In the genomic region with DNA sequence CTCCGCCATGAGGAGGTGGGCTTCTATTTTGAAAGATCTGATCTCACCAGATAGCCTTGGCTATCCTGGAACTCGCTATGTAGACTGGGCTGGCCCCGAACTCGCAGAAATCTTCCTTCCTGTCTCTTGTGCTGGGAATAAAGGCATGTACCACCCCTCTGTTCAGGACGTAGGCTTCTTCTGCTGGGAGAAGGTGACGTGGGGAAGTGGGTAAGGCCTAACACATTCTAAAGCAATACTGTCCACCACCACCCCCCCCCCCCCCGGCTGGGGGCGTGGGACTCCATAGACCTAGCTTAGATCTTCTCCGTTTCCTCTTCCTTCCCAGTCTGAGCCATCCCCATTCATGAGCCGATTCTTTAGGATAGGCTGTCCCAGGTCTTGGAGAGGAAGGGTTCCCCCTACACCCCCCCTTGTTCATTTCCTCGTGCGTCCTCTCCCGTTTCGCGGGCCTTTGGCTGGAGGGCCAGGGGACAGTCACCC, we compare ENCODE assay signal across 8 mouse cellular contexts. TPM values are rescaled to one million over a fixed set of nuclear protein-coding genes. Genes with fewer than 3 reads are reported as not detected.
DNase-seq lines count a peak whose midpoint lies in the region; ATAC-seq and TF ChIP-seq lines count a peak whose summit lies in the region.

No protein-coding gene starts in this region.

- H3K27me3 ChIP-seq in thymus, adult 2 months (ENCODE audit: control insufficient read depth, insufficient read depth, low read length): peaks cover 21% of the 10 kb centered on the region; the same call in 1 of the 2 replicates
- no peaks in the 10 kb centered on the region for H3K27me3 ChIP-seq in limb, embryonic 13.5 days
- H3K27me3 ChIP-seq in neural tube, embryonic 12.5 days (replicated peaks): no peaks in the 10 kb centered on the region

- H3K36me3 ChIP-seq in thymus, adult 2 months (ENCODE audit: control insufficient read depth, insufficient read depth, low read length): no peaks in the 10 kb centered on the region
- peaks cover 23% of the 10 kb centered on the region for H3K36me3 ChIP-seq in limb, embryonic 13.5 days
- peaks cover 12% of the 10 kb centered on the region for H3K36me3 ChIP-seq in neural tube, embryonic 12.5 days

- no peaks in the 10 kb centered on the region for H3K9me3 ChIP-seq in limb, embryonic 13.5 days
- H3K9me3 ChIP-seq in neural tube, embryonic 12.5 days: no peaks in the 10 kb centered on the region

- no peak overlapping the region for H3K27ac ChIP-seq in thymus, adult 2 months (ENCODE audit: control insufficient read depth, insufficient read depth, low read length)
- H3K27ac ChIP-seq in limb, embryonic 13.5 days: peak overlapping the region; percentile 98
- H3K27ac ChIP-seq in neural tube, embryonic 12.5 days: peak overlapping the region; percentile 87

- TF ChIP-seq POLR2A in thymus, adult 2 months (IDR thresholded peaks at IDR 0.05; ENCODE audit: control insufficient read depth, extremely low read depth, insufficient read depth, low read length, poor library complexity): no peak

- peaks cover 8% of the 10 kb centered on the region for H3K4me1 ChIP-seq in thymus, adult 2 months (replicated peaks; ENCODE audit: control insufficient read depth, insufficient read depth, low read length)
- peaks cover 43% of the 10 kb centered on the region for H3K4me1 ChIP-seq in limb, embryonic 13.5 days
- peaks cover 29% of the 10 kb centered on the region for H3K4me1 ChIP-seq in neural tube, embryonic 12.5 days

- peak overlapping the region; percentile 99 for H3K9ac ChIP-seq in limb, embryonic 13.5 days
- H3K9ac ChIP-seq in neural tube, embryonic 12.5 days: peak overlapping the region; percentile 98

- H3K4me2 ChIP-seq in limb, embryonic 13.5 days (replicated peaks): peak overlapping the region; percentile 98
- peak overlapping the region; percentile 98 for H3K4me2 ChIP-seq in neural tube, embryonic 12.5 days (replicated peaks)

- peak; percentile 8; the same call in 1 of the 2 replicates for ATAC-seq in limb, embryonic 13.5 days (ENCODE audit: low FRiP score, low read depth)
- peak; percentile 54 for ATAC-seq in neural tube, embryonic 12.5 days (ENCODE audit: low FRiP score, low read depth)
- ATAC-seq in cerebellum, adult (ENCODE audit: insufficient number of reproducible peaks, low FRiP score, low TSS enrichment): no peak

- no peak for DNase-seq in thymus, adult 2 months
- DNase-seq in thymus, postnatal 10 days (ENCODE audit: low spot score in 2 of 2): no peak
- DNase-seq in forelimb bud, embryonic 11.5 days (ENCODE audit: low read depth, low spot score): peak; percentile 65
- DNase-seq in thymus, postnatal 25 days: no peak
- DNase-seq in layer of hippocampus, adult 11-12 months (ENCODE audit: low spot score): no peak

- 9% methylated on average over 14 of the region's 15 CpGs for WGBS in thymus, adult 2 months
- 0% methylated on average over 15 of the region's 15 CpGs for WGBS in limb, embryonic 13.5 days
- 0% methylated on average over 15 of the region's 15 CpGs for WGBS in neural tube, embryonic 12.5 days

- no peak for TF ChIP-seq CTCF in thymus, adult 2 months (IDR thresholded peaks at IDR 0.05; ENCODE audit: borderline replicate concordance, control insufficient read depth, extremely low read depth, insufficient read depth, low read length, poor library complexity)

- peak overlapping the region; percentile 47; the same call in 1 of the 2 replicates for H3K4me3 ChIP-seq in thymus, adult 2 months (ENCODE audit: control insufficient read depth, insufficient read depth, low read length)
- peak overlapping the region; percentile 100 for H3K4me3 ChIP-seq in limb, embryonic 13.5 days
- peak overlapping the region; percentile 96 for H3K4me3 ChIP-seq in neural tube, embryonic 12.5 days

RNA-seq across cellular contexts. Expression of a gene that starts 1.3 kb away (rescaled TPM):
- 148 and 157 TPM in 2 replicates for polyA plus RNA-seq in thymus, adult 2 months (2012; rRNA removed)
- 421 and 428 TPM in 2 replicates for polyA plus RNA-seq in limb, embryonic 13.5 days (2015; fragmentation: Nextera tagmentation; extraction: Ambion mirVana)
- polyA plus RNA-seq in neural tube, embryonic 12.5 days (2016; fragmentation: Nextera tagmentation; extraction: Ambion mirVana): 733 and 746 TPM in 2 replicates

RNA-seq across cellular contexts. Expression of a gene that starts 54.9 kb away (rescaled TPM):
- 6,903 and 9,637 TPM in 2 replicates for polyA plus RNA-seq in thymus, adult 2 months (2012; rRNA removed)
- 15,880 and 15,896 TPM in 2 replicates for polyA plus RNA-seq in limb, embryonic 13.5 days (2015; fragmentation: Nextera tagmentation; extraction: Ambion mirVana)
- 13,231 and 15,185 TPM in 2 replicates for polyA plus RNA-seq in neural tube, embryonic 12.5 days (2016; fragmentation: Nextera tagmentation; extraction: Ambion mirVana)

Comparison
In these comparisons a context has a peak if more than half of its experiments do, and no peak if none do; other contexts are left out.
1. H3K4me3 ChIP-seq: peak in every context shown above with its lines; median percentile 100 in limb, embryonic 13.5 days; 96 in neural tube, embryonic 12.5 days; 47 in thymus, adult 2 months.